Mouse (Mus musculus) adrenal gland, adult 18-20 months (tissue): Measurements from ENCODE around the gene Suds3. TPM values are rescaled to one million over a fixed set of nuclear protein-coding genes. Genes with fewer than 3 reads are reported as not detected.

Experiments used
- DNase-seq, 2 experiments: peaks; one replicate each; pipeline ENCODE4 v3.0.0; 2021 to 2022; ENCODE audit warnings: low spot score in 2 of 2
- long read RNA-seq, 2 experiments: library from polyadenylated mRNA; stranded (forward); transcript quantifications; one replicate each; pipeline ENCODE4 v2.0.0; 2021
- total RNA-seq, 2 experiments: library from RNA; stranded (reverse); gene quantifications; 1 replicate in 1 of 2; 2 replicates in 1 of 2; pipeline ENCODE4 v1.2.3; 2021

The Suds3 gene
- 100 to 1,000 TPM; 103 to 120 TPM for total RNA-seq
- long read RNA-seq, experiment 1, partial matches to known transcripts: 98 of 144 reads
- long read RNA-seq, experiment 1, other reads (novel, unspliced or antisense): 46 of 144 reads
- long read RNA-seq, experiment 2, partial matches to known transcripts: 231 of 347 reads
- long read RNA-seq, experiment 2, other reads (novel, unspliced or antisense): 116 of 347 reads

DNA sequence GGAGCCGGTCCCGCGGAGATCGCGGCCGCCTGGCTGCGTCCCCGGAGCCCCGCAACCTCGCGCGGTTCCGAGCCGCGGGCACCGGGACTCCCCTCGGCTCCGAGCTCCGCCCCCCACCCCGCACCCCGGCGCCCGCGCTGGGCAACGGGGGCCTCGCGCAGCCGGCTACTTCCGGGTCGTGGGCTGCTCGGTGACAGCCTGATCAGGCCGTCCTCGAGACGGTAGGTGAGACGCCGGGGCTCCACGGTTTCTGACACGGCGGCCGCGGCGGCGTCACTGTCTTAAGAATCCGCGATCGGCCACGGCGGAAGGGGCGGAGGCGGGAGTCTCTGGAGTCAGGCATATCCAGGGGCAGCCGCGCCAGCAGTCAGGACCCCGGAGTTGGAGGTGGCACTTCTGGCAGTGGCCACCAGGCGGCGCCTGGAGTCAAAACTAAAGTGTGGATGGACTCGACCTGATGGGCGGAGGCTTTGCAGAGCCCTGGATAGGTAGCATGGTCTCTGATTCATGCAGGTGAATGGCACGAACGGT, at the start of gene Suds3:
TSS of gene Suds3 (minus strand) at position 278 of the 531 bp plus-strand sequence.
- DNase-seq: peak; percentile 99

DNA sequence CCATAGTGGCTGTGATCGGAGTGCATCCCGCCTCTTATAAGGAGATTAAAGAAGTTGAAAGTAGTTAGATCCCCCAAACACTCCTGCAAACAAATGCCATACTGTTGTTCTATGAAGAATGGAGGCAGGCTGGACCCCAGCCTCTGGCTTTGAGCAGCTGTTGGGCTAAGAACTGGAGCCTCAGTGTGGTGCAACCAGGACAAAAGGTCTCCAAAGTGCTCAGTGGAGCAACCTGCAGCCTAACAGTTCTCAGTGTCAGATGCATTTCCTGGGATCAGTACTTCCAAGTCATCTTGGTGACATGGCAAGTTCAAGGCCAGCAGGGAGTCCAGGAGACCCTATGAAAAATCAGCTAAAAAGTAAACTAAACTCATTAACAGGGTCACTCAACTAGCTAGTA, 49.0 kb upstream of the Suds3 start:
- DNase-seq: no peak

DNA sequence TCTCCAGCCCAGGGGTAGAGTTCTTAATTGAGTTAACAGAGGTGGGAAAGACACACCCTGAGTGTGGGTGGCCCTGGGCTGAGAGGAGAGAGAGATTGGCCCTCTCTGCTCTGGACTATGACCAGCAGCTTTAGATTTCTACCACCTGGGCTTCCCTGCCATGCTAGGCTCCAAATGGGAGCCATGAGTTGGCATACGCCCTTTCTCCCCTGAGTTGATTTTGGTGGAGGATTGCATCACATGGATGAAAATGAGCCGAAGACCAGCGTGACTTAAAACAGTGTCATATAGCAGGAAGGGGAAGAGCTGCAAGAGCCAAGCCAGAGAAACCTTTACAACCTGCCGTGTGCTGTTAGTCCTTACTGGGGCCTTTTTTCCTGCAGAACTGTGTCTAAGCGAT, 48.6 kb upstream of the Suds3 start:
- DNase-seq: no peak

DNA sequence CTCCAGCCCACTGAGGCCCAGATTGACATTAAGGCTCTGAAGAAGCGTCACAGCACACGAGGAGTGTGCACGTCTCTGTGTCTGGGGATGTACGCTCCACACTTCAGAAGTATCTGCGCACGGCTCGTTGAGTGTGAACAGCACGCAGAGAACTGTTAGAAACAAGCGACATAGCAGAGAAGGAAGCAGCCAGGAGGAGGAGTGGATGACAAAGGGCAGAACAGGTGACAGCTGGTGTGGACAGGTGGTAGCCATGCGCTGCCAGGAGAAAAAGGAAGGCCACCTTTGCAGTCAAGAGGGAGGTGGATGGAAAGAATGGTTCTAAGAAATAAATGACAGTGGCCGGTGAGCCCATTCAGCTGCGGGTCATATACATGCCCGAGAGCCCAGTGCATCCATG, 47.9 kb upstream of the Suds3 start:
- DNase-seq: no peak

DNA sequence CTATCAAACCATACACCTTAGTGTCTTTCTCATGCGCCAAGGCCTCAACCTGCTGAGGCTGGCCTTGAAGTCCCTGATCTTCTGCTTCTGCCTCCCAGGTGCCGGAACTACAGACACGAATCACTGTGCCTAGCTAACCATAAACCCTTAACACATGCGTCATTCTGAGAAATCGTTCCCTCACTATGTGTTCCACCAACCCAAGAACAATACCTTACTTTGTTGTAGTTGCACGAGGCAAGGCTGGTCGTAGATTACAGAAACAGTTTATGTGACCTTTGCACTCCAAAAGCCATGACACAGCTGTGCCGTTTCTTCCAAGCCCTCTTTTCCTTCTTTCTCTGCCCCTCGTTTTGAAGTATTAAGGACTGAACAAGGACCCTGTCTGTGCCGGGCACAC, 44.6 kb upstream of the Suds3 start:
- no peak for DNase-seq

DNA sequence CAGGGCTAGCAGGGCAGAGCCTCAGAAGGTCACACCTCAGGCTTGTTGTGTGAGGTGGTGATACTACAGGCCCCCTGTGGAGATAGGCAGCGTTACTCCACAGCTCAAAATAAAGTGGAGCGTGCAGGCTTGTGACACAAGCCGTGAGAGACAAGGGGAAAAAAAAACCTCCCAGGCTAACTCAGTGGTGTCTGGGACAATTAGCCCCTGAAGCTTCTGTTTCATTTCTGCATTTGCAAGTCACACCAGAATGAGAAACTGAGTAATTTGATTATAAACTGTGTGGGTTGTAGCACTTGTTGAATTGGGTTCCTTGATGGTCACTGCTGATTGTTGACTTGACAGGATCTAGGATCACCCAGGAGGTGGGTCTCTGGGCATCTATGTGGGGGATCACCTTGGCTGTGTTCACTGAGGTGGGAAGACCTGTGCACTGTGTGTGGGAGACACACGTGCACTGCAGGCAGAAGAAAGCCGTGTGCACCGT, 43.9 kb upstream of the Suds3 start:
- DNase-seq: no peak

DNA sequence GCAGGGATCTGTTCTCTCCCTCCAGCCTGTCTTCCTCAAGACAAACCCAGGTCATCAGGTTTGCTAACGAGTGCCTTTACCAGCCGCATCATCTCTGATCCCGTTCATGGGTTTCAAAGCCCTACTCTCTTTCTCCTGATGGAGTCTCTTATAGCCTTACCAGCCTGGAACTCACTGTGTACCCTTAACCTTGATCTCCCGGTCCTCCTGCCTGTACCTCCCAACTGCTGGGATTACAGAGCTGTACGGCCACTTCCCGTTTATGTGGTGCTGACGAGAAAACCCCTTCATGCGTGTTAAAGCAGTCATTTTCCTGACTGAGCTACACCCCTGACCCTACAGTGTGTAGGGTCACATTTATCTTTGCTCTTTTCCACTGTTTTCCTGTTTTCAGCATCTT, 43.4 kb upstream of the Suds3 start:
- no peak for DNase-seq

DNA sequence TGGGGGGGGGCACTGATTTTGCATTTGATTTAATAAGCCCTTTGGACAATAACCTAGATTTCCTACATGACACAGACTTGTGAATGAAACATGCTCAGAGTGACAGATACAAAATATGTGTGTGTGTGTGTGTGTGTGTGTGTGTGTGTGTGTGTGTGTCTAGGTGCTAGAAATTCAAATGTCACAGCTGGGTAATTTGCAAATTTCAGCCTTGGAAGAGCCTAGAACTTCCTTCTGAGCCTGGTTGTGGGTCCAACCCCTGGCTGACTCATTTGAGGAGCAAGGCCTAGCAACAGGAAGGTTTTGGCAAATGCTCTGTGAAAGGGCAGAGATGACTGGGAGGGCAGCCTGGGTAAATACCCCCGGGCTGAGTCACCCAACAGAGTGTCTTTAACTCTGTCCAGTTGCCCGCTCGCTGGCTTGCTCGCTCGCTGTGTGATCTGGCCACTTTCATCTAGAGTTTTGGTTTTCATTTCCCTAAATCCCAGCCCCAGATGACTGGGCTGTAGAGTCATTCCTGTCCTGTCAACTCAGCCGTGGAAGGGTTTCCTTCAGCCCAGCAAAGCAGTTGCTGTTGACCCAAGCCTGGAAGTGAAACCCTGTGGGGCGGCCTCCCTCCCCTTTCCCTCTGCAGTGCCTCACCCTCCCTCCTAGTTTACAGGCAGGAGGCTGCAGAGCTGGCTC, 42.6 kb upstream of the Suds3 start:
- DNase-seq: peak; percentile 46 to 63

DNA sequence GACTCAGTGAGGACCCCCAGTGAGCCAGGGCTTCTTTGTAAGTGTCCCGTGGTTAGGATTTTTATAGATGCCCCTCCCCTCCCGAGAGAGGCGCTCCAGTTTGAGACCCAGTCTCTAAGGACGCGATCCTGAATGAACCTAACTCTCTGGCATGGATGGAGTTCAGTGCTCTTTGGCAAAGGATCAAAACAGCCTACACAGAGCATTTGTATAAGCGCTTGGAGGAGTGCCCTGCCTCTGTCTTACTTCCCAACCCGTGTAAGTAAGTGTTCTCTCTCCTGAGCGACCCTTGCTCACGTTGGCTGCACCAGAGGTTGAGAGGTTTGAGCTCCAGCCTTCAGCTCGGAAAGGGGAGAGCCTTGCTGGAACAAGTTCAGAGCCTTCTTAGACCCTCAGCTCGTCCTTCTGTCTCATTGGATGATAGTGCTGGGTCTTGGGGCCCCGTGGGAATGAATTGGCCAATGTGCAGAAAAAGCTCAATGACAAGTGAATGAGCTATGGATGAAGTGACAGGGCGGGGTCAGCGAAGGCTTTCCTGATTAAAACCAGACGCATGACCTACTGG, 37.7 kb upstream of the Suds3 start:
- no peak for DNase-seq

DNA sequence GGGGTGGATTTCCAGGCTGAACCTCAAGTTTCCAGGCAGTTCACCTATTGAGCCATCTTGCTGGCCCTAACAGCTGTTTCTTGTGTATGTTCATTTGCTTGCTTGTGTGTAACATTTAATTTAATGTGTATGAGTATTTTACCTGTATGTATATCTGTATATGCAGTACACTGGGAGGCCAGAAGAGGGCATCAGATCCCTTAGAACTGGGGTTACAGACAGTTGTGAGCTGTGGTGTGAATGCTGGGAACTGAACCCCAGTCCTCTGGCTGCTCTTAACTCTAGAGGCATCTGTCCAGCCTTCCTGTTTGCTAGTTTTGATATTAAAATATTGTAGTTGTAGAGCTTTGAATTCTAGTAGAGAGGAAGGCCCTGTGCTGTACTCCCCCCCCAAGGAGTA, 37.0 kb upstream of the Suds3 start:
- DNase-seq: no peak

DNA sequence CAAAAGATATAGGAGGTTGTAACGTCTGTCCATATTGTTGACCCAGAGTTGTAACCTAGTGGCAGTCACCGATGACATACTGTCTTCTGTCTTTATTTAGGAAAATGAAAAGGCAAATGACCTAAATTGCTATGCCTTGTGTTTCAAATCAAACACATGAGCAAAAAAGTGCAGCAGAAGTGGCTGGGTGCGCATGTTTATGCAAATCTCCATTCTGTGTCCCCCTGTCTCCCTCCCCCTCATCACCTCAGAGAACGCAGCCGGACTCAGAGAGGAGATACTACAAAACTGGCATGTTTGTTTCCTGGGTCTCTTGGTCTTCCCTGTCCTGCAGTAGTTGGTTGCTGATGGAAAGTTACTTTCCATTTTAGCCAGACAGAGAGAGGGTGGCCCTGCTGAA, 34.2 kb upstream of the Suds3 start:
- DNase-seq: no peak

DNA sequence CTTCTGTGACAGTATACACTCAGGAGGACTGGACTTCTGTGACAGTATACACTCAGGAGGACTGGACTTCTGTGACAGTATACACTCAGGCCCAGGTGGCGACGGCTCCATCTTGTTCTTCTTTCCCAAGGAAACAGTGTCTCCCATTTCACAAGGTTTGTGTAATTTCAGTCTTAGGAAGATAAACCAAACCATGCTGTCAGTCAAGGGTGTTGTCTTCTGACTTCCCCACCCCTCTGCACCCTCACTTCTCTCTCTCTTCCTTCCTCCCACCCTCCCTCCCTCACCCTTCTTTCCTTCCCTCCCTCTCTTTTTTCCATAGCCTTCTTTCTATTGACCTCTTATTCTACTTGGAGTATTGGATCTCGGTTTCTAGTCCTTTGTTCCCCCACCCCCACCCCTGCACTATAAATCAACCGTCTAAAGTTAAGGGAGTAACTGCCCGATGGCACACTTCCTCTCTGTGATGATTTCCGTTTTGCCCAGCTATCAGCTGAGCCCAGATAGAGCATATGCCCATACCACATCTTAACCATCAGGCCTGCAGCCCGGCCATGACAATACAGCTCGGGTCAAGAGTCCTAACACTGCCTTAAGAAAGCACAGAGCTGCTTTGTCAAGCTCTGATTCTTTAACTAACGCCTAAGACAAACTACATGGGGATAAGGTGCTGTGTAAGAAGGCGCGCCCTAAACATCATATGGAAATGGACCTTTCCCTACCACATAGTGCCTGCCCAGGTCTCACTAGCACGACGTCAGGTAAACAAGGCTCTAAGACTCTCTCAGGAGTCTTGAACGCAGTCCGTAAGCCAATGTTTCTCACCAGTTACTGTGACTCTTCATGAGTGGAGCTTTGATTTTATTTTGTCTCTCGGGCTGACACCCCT, 33.4 kb upstream of the Suds3 start:
- no peak for DNase-seq

DNA sequence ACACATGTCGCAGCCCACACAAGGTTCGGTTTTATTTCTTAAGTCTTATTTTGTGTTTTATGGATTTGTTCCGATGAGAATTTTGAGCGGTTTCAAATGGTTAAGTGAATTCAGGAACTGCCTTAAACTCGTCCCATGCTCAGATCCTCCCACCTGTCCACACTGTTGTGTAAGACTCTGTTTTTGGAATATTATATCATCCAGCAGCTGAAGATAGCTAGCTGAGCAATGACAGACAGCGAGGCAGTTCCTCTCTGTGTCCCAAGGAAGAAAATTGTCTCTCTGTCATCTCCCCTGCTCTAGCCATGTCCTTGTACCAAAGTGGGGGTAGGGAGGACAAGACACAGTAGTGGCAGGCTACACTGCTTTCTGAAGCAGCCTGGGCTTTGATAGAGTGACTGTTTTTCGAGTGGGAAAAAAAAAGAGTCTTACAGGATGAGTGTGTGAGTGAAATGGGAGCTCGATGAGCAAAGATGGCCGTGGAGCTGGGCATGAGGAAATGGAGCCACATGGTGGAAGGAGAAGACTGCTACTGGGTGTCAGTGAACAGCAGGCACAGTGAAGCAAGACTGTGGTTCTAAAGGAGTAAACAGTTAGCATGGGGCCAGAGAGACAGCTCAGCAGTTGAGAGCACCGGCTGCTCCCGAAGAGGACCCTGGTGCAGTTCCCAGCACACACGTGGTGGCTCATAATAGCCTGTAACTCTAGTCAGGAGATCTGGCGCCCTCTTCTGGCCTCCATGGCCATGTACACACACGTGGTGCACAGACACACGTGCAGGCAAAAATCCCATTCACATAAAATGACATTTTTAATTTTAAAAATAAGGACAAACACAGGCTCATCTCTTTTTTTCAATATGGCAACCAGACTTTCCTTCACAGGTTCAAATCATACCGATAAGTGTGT, 31.5 kb upstream of the Suds3 start:
- DNase-seq: no peak

DNA sequence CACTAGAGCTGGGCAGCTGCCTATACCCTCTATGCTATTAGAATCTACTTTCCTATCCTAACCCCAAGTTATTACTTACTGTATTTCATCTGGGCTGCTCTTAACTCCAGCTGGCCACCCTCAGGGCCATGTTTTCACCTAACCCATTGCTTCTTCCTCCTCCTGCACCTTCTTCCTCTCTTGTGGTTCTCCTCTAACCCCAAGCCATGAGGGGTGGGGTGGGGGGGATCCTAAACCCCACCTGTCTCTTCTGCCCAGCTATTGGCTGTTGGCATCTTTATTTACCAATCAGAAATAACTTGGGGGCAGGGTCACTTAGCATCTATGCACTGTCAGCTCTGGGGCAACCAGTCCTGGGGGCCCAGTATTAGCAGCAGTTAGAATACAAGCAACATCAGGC, 30.3 kb upstream of the Suds3 start:
- no peak for DNase-seq

DNA sequence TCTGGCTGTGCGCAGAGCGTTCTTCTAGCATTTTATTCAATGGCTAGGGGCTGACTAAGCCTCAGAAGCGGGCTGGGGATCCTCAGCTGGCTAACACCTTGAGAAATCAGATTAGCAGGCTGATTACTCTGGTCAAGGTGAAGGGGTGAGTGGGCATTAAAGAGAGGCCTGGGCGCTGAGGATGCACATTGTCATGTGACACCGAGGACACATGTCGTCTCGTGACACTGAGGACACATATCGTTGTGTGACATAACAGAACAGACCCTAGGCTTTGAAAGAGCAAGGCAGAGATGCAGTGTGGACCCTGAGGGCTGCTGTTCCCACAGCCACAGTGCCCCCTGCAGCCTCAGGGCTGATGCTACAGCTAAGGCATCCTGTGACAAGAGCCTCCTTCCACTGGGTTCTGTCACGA, 27.8 kb upstream of the Suds3 start:
- no peak for DNase-seq

DNA sequence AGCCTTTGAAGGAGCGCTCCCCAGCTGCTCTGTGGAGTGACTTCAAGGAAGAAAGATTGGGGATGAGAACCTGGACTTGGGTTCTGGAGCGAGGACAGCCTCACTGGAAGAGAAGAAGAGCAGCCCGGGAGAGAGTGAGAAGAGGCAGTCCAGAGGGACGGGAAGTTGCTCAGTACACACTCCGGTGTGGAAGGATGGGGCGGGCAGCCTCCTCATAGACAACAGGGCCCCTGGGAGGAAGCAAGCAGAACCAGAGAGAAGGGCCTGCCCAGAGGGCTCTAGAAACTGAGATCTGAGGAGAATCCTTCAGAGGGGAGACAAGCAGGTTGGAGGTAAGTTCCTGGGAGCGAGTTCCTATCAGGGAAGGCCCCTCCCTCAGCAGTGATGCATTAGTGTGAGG, 24.5 kb upstream of the Suds3 start:
- DNase-seq: no peak

DNA sequence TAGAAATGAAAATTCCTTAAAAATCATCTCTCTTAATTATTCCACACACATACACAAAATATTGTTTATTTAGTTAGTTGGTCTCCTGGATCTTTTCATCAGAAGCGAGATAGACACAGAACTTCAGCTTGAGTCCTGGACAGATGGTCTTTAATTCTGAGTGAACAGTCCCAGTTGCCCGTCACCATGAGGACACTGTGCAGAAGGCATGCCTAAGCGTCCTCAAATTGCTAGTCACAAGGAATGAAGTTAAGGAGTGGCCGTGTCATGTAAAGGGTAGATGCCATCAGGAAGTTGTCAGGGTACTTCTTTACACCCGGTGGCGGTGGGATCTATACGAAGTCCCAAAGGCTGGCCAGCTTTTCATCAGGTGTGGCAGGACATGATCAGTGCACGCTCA, 23.9 kb upstream of the Suds3 start:
- no peak for DNase-seq

DNA sequence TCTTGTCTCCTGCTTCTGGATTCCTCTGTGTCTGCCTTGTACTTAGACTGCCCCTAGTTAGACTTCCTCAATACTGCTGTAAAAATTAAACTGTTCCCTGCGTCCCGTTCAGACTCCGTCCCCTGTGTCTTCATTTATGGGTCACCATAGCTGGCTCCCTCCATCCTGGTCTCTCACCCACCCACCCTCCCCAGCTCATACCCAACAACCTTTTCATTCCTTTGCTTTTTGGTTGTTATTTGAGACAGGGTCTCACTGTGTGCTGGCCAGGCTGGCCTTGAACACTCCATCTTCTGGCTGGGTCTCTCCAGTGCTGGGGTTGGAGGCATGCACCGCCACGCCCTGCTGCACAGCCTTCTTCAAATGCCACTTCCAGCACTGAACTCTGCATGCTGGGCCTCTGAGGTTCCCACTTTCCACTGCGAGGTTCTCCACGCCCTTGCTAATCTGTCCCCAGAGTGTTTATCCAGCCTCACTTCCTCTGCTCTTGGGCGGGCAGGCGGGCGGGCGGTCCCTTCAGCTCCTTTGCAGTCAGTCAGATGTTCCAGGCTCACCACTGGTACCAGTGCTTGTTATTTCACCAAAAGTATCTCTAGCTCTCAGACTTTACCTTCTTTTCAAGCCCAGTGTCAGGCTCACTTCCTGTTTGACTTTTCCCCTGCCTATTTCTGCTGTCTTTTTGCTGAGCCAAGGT, 22.5 kb upstream of the Suds3 start:
- no peak for DNase-seq

DNA sequence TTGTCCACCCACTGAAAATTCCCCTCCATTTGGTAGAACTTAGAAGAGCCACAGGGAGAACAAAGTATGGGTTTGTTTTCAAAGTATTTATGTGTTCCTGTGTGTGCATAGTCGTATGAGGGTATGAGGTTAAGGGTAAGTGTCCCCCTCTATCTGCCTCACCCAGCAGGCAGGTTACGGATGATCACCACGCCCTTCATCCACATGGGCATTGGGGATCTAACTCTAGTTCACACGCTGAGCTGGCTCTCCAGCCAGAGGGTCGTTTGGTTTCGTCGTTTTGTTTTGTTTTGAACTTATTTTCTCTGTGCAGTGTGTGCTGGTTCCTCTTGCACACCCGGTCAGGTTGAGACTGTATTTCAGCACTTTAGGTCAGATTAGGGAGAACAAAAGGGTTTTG, 21.7 kb upstream of the Suds3 start:
- no peak for DNase-seq

DNA sequence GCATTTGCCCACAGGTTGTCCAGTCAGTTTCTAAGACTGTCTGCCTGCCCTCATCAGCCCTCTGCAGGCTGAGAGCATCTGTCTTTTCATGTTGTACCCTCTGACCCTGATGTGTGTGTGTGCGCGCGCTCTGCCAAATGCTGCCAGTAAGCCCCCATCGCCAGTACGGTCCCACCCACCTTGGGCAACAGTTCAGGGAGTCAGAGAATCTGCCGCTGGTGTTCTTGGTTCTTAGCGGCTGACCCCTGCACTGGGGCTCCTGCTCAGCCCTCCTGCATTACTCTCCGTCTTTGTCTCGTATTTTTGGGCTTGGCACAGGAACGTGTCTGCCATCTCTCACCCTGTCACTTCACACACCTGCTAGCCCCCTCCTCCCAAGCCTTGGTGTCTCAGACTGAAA, 21.1 kb upstream of the Suds3 start:
- no peak for DNase-seq
